Mouse (Mus musculus): ENCODE results near the gene Inka1. TPM values are rescaled to one million over a fixed set of nuclear protein-coding genes. Genes with fewer than 3 reads are reported as not detected.

The Inka1 gene
- total RNA-seq (2023) = 1 to 10 TPM; 2.4 to 2.7 TPM

GRCm38 (mm10) chr9:107985131-107986119 lies at the start of gene Inka1:
TSS of gene Inka1 (minus strand) at chr9:107985879.

DNA sequence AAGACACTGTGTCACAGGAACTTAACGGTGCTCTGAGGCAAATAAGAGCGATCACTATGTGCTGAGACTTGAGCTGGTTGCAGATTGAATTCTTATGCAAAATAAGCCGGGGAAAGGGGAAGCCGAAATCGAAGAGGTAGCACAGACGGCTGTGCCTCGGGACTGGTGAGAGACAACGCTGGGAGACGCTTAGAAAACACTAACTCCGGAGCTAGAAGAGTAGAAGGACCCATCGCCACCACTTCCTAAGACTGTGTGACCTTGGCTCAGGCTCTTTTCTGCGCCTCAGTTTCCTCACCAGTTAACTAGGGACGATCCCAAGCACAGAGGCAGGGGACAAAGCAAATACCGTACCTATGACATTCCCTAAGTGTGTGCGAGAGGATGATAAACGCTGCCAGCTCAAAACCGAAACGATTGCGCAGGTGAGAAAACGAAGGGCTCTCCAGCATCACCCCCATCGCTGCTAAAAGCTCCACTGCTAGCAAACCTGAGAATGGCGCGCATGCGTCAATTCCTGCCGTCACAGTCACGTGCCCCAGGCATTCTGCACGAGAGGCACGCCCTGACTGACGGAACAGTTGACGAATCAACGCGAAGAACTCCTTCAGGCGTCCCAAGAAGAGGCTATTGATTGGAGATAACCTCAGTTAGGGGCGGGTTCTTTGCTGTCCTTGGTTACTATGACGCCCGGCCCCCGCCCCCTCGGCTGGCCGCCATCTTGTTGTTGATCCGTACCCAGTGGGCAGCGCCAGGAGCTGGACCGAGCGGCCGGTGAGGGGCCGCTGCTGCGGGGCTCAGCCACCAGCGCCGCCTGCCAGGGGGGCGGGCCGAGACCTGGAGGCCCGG lies 16.5 kb upstream of the Inka1 start, which contains the start of gene Ip6k1:
Gene Ip6k1 (plus strand): TSS at position 580 of the 849 bp plus-strand sequence.

GRCm38 (mm10) chr9:107996049-107996448 lies 10.4 kb upstream of the Inka1 start, which contains the start of gene Gm20662:
TSS of gene Gm20662 (plus strand) at chr9:107996349.

DNA sequence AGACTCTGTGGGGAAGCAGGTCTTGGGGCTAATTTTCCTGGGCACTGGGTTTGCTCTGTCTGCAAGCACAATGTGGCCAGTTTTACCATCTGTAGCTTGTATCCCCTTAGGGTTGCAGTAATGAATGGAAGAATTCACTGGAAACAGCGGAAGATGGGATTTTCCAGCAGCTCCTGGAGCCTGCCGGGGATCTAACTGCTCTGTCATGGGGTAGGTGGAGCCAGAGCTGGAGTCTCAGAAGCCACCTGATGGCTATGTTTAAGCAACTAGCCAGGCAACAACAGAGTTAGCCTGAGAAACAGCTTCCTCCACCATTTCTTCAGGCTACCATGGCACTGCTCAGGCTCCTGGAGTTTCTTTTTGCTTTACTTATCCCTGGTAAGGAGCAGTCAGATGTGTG lies 6.5 kb upstream of the Inka1 start, which contains the start of gene Cdhr4:
Gene Cdhr4 (plus strand): TSS at position 301 of the 400 bp plus-strand sequence.

GRCm38 (mm10) chr9:107982681-107983346 lies 2.9 kb downstream of the Inka1 start, which contains the start of gene Gm20661:
TSS of gene Gm20661 (plus strand) at chr9:107983058.

DNA sequence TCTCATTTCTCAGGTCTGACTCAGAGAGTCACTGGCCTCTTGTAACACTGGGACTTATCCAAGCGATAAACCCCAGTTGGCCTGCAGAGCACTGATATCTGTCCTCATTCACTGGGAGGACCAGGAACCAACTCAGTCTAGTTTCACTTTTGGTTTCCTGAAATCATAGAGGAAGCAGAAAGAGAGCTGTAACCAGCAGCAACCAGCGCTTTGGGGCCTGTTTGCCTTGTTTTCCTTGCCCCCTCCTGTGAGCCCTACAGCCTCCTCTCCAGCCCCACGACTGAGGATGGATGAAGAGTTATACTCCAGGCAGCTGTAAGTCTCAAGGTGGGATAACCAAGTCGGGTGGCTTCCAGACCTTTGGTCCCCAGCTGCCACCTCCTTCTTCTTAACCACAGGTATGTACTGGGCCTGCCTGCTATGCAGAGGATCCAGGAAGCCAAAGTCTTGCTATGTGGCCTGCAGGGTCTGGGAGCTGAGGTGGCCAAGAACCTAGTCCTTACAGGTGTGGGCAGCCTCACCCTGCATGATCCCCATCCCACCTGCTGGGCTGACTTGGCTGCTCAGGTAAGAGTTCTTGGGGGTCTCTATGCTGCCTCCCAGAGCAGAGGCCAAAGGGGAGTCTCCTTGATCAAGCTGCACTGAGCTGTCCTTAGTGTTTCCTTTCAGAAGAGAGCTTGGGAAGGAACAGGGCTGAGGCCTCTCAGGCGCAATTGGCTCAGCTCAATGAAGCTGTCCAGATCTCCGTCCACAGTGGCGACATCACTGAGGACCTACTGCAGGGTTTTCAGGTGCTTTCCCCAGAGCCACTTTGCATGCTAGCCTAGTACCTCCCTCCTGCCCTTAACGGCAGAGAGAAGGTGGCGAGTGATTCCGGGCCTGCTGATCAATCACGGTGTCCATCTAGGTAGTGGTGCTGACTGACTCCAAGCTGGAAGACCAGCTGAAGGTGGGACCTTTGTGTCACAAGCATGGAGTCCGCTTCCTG lies 10.0 kb downstream of the Inka1 start, which contains the start of gene Uba7:
Gene Uba7 (plus strand): TSS at position 107 of the 988 bp plus-strand sequence.

DNA sequence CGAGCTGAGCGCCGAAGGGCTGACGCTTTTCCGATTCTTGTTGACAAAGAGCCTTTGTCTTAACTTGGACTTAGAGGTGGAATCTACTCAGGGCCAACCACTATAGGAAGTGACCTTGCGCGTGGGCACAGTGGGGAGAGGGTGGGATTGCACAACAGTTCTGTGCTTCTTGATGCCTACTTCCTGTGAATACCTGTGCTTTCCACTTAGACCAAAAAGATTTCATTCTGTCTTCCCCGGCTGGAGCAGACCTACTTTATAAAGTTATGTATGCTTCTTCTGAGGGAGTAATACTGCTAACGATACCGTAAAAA lies 35.8 kb downstream of the Inka1 start, which contains the start of gene Traip:
Gene Traip (plus strand): TSS at position 215 of the 314 bp plus-strand sequence.

DNA sequence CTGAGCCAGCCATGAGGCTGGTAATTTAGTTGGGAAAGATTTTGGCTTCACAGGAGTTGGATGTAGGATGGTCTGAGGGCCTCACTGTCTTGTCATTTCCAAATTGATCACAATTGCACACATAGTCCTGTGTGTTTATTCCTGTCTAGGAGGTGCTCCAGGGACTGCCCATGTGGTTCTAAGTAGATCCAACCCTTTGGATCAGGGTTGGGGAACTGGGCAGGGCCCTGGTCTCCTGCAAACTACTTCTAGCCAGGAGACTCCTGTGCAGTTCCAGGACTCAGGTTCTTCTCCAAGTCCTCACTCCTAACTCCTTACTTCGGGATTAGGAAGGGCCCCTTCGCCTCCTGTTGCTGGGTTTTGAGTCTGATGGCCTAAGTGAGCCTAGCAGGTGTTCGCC lies 50.3 kb downstream of the Inka1 start, which contains the start of gene Camkv:
Gene Camkv (plus strand): TSS at position 301 of the 400 bp plus-strand sequence.

Other genes starting within 250 kb of the Inka1 start
- 100 to 1,000 TPM; 182 to 203 TPM for gene Rbm5, start 214.9 kb downstream of the Inka1 start, total RNA-seq (2023)
- 10 to 100 TPM; 60.4 to 61.5 TPM for gene Rbm6, start 112.6 kb downstream of the Inka1 start, total RNA-seq (2023)
- 10 to 100 TPM in 1 of 2 experiments, 1 to 10 TPM in 1; 9.6 to 10.5 TPM for gene Mon1a, start 97.7 kb downstream of the Inka1 start, total RNA-seq (2023)
- gene Mst1r, start 79.0 kb downstream of the Inka1 start, total RNA-seq (2023) = 1 to 10 TPM; 1.4 to 2.2 TPM
- not detected for gene Actl11, start 57.4 kb downstream of the Inka1 start, total RNA-seq (2023)
- gene Camkv, start 50.2 kb downstream of the Inka1 start, total RNA-seq (2023) = not detected
- gene Traip, start 35.7 kb downstream of the Inka1 start, total RNA-seq (2023) = 10 to 100 TPM; 13.1 to 17.7 TPM
- 10 to 100 TPM; 63.0 to 83.7 TPM for gene Uba7, start 10.4 kb downstream of the Inka1 start, total RNA-seq (2023)
- gene Gm20661, start 2.8 kb downstream of the Inka1 start, total RNA-seq (2023) = not detected
- 1 to 10 TPM in 1 of 2 experiments, under 1 TPM in 1; 0.44 to 1.6 TPM for gene Cdhr4, start 6.6 kb upstream of the Inka1 start, total RNA-seq (2023)
- 1 to 10 TPM in 1 of 2 experiments, not detected in 1; 1.1 TPM for gene Gm20662, start 10.5 kb upstream of the Inka1 start, total RNA-seq (2023)
- gene Ip6k1, start 16.6 kb upstream of the Inka1 start, total RNA-seq (2023) = 100 to 1,000 TPM; 105 to 113 TPM
- gene Gmppb, start 63.4 kb upstream of the Inka1 start, total RNA-seq (2023) = 10 to 100 TPM; 18.7 to 19.0 TPM
- 1 to 10 TPM; 3.6 to 4.6 TPM for gene Amigo3, start 67.3 kb upstream of the Inka1 start, total RNA-seq (2023)
- gene Mst1, start 94.6 kb upstream of the Inka1 start, total RNA-seq (2023) = under 1 TPM; 0.37 to 0.93 TPM
- 10 to 100 TPM; 49.7 to 65.9 TPM for gene Rnf123, start 97.5 kb upstream of the Inka1 start, total RNA-seq (2023)
- gene Apeh, start 108.7 kb upstream of the Inka1 start, total RNA-seq (2023) = 10 to 100 TPM; 54.8 to 67.8 TPM
- under 1 TPM; 0.68 to 0.94 TPM for gene Bsn, start 204.5 kb upstream of the Inka1 start, total RNA-seq (2023)